Mouse (Mus musculus): ENCODE measurements around the gene Csn1s2b. TPM values are rescaled to one million over a fixed set of nuclear protein-coding genes. Genes with fewer than 3 reads are reported as not detected.

The Csn1s2b gene
- total and polyA plus RNA-seq, 2 experiments from 2014 or later: not detected

- TF ChIP-seq CTCF (IDR thresholded peaks at IDR 0.05; ENCODE audit: low read depth): no peak
- H3K4me2 ChIP-seq (ENCODE audit: low read depth, low read length): no peak overlapping the region
- WGBS: 70% methylated on average over 3 of the region's 3 CpGs
- H3K27ac ChIP-seq: no peak overlapping the region
- ATAC-seq (peak; percentile 74), DNase-seq (ENCODE audit: low spot score) (peak; percentile 25)
- no peaks in the 10 kb centered on the region for H3K4me1 ChIP-seq (ENCODE audit: insufficient read depth, low read length)
- no peaks in the 10 kb centered on the region for H3K36me3 ChIP-seq (ENCODE audit: insufficient read depth, low read length)
- no peak overlapping the region for H3K4me3 ChIP-seq (ENCODE audit: low read length)
- H3K27me3 ChIP-seq (ENCODE audit: insufficient read depth, low read length): no peaks in the 10 kb centered on the region
- H3K9ac ChIP-seq (replicated peaks; ENCODE audit: low read length): no peak overlapping the region
- no peaks in the 10 kb centered on the region for H3K9me3 ChIP-seq (ENCODE audit: low read length)
Observed at GRCm38 (mm10) chr5:87855136-87855716, 47.3 kb downstream of the Csn1s2b start.

GRCm38 (mm10) chr5:87870084-87870483 is 62.2 kb downstream of the Csn1s2b start:
- no peak overlapping the region for H3K4me2 ChIP-seq (ENCODE audit: low read depth, low read length)
- no peak for TF ChIP-seq CTCF (IDR thresholded peaks at IDR 0.05; ENCODE audit: low read depth)
- no peaks in the 10 kb centered on the region for H3K4me1 ChIP-seq (ENCODE audit: insufficient read depth, low read length)
- DNase-seq (ENCODE audit: low spot score) (peak; percentile 53), ATAC-seq (peak; percentile 40; the same call in 1 of the 2 replicates)
- H3K27ac ChIP-seq: no peak overlapping the region
- no peak overlapping the region for H3K9ac ChIP-seq (replicated peaks; ENCODE audit: low read length)
- H3K27me3 ChIP-seq (ENCODE audit: insufficient read depth, low read length): no peaks in the 10 kb centered on the region
- WGBS: 29% methylated on average over 2 of the region's 2 CpGs
- H3K9me3 ChIP-seq (ENCODE audit: low read length): no peaks in the 10 kb centered on the region
- no peak overlapping the region for H3K4me3 ChIP-seq (ENCODE audit: low read length)
- no peaks in the 10 kb centered on the region for H3K36me3 ChIP-seq (ENCODE audit: insufficient read depth, low read length)

GRCm38 (mm10) chr5:87871423-87871822 is 63.5 kb downstream of the Csn1s2b start:
- no peak overlapping the region for H3K9ac ChIP-seq (replicated peaks; ENCODE audit: low read length)
- TF ChIP-seq CTCF (IDR thresholded peaks at IDR 0.05; ENCODE audit: low read depth): peak; percentile 50
- H3K9me3 ChIP-seq (ENCODE audit: low read length): no peaks in the 10 kb centered on the region
- no peaks in the 10 kb centered on the region for H3K4me1 ChIP-seq (ENCODE audit: insufficient read depth, low read length)
- H3K4me3 ChIP-seq (ENCODE audit: low read length): no peak overlapping the region
- ATAC-seq (no peak), DNase-seq (ENCODE audit: low spot score) (no peak)
- H3K27ac ChIP-seq: no peak overlapping the region
- H3K36me3 ChIP-seq (ENCODE audit: insufficient read depth, low read length): no peaks in the 10 kb centered on the region
- 40% methylated on average over 4 of the region's 4 CpGs for WGBS
- H3K4me2 ChIP-seq (ENCODE audit: low read depth, low read length): no peak overlapping the region
- no peaks in the 10 kb centered on the region for H3K27me3 ChIP-seq (ENCODE audit: insufficient read depth, low read length)

Other genes starting within 250 kb of the Csn1s2b start
- not detected in 2 replicates for gene Sult1d1, start 239.1 kb upstream of the Csn1s2b start, total RNA-seq (2014; rRNA removed)
- gene Sult1d1, start 239.1 kb upstream of the Csn1s2b start, polyA plus RNA-seq (2015; fragmentation: Nextera tagmentation; extraction: Ambion mirVana): not detected in 2 replicates
- not detected in 2 replicates for gene Sult1e1, start 216.5 kb upstream of the Csn1s2b start, total RNA-seq (2014; rRNA removed)
- not detected in 2 replicates for gene Sult1e1, start 216.5 kb upstream of the Csn1s2b start, polyA plus RNA-seq (2015; fragmentation: Nextera tagmentation; extraction: Ambion mirVana)
- not detected in 2 replicates for gene Csn1s1, start 141.9 kb upstream of the Csn1s2b start, total RNA-seq (2014; rRNA removed)
- gene Csn1s1, start 141.9 kb upstream of the Csn1s2b start, polyA plus RNA-seq (2015; fragmentation: Nextera tagmentation; extraction: Ambion mirVana): 0.18 TPM in 1 of 2 replicates, not detected in the other
- not detected in 2 replicates for gene Csn2, start 108.5 kb upstream of the Csn1s2b start, total RNA-seq (2014; rRNA removed)
- gene Csn2, start 108.5 kb upstream of the Csn1s2b start, polyA plus RNA-seq (2015; fragmentation: Nextera tagmentation; extraction: Ambion mirVana): not detected in 2 replicates
- not detected in 2 replicates for gene Csn1s2a, start 33.5 kb upstream of the Csn1s2b start, total RNA-seq (2014; rRNA removed)
- not detected in 2 replicates for gene Csn1s2a, start 33.5 kb upstream of the Csn1s2b start, polyA plus RNA-seq (2015; fragmentation: Nextera tagmentation; extraction: Ambion mirVana)
- gene Prr27, start 17.6 kb downstream of the Csn1s2b start, total RNA-seq (2014; rRNA removed): not detected in 2 replicates
- not detected in 2 replicates for gene Prr27, start 17.6 kb downstream of the Csn1s2b start, polyA plus RNA-seq (2015; fragmentation: Nextera tagmentation; extraction: Ambion mirVana)
- gene Odam, start 76.9 kb downstream of the Csn1s2b start, total RNA-seq (2014; rRNA removed): not detected in 2 replicates
- not detected in 2 replicates for gene Odam, start 76.9 kb downstream of the Csn1s2b start, polyA plus RNA-seq (2015; fragmentation: Nextera tagmentation; extraction: Ambion mirVana)
- not detected in 2 replicates for gene Csn3, start 117.5 kb downstream of the Csn1s2b start, total RNA-seq (2014; rRNA removed)
- gene Csn3, start 117.5 kb downstream of the Csn1s2b start, polyA plus RNA-seq (2015; fragmentation: Nextera tagmentation; extraction: Ambion mirVana): 0.20 TPM in 1 of 2 replicates, not detected in the other
- gene 2310003L06Rik, start 161.4 kb downstream of the Csn1s2b start, total RNA-seq (2014; rRNA removed): not detected in 2 replicates
- not detected in 2 replicates for gene 2310003L06Rik, start 161.4 kb downstream of the Csn1s2b start, polyA plus RNA-seq (2015; fragmentation: Nextera tagmentation; extraction: Ambion mirVana)
- gene Gm28434, start 161.4 kb downstream of the Csn1s2b start, total RNA-seq (2014; rRNA removed): not detected in 2 replicates
- 0.33 TPM in 1 of 2 replicates, not detected in the other for gene Gm28434, start 161.4 kb downstream of the Csn1s2b start, polyA plus RNA-seq (2015; fragmentation: Nextera tagmentation; extraction: Ambion mirVana)
- not detected in 2 replicates for gene Cabs1, start 171.4 kb downstream of the Csn1s2b start, total RNA-seq (2014; rRNA removed)
- not detected in 2 replicates for gene Cabs1, start 171.4 kb downstream of the Csn1s2b start, polyA plus RNA-seq (2015; fragmentation: Nextera tagmentation; extraction: Ambion mirVana)
- gene Smr3a, start 194.5 kb downstream of the Csn1s2b start, total RNA-seq (2014; rRNA removed): not detected in 2 replicates
- 0.50 TPM in 1 of 2 replicates, not detected in the other for gene Smr3a, start 194.5 kb downstream of the Csn1s2b start, polyA plus RNA-seq (2015; fragmentation: Nextera tagmentation; extraction: Ambion mirVana)

All from hindbrain, postnatal 0 days (tissue).